Mouse (Mus musculus): ENCODE results near the gene Prlh. TPM values are rescaled to one million over a fixed set of nuclear protein-coding genes. Genes with fewer than 3 reads are reported as not detected.

The Prlh gene
- total and polyA plus RNA-seq, 2 experiments = not detected

DNA sequence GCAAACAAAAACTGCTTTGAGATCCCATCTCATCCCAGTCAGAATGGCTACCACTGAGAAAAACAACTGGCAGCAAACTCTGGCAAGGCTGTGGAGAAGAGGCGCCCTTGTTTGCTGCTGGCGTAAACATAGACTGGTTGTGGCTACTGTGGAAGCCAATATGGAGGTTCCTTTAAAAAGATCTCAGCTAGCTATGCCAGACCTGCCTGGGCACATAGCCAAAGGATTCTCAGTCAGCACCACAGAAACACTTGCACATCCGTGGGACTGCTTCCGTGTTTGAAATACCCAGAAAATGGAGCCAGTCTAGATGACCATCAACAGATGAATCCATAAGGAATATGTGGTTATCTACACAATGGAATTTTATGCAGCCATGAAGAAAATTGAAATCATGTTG lies 26.9 kb upstream of the Prlh start:
- peaks cover 3% of the 10 kb centered on the region; the same call in 1 of the 2 replicates for H3K27me3 ChIP-seq (ENCODE audit: control insufficient read depth, insufficient read depth, low read length)
- no peaks in the 10 kb centered on the region for H3K79me2 ChIP-seq (ENCODE audit: control insufficient read depth, insufficient read depth, low read length)
- H3K4me1 ChIP-seq (ENCODE audit: control insufficient read depth, insufficient read depth, low read length) = no peaks in the 10 kb centered on the region
- 24% methylated on average over 4 of the region's 4 CpGs for WGBS
- H3K27ac ChIP-seq (replicated peaks; ENCODE audit: insufficient read depth, low read depth, low read length) = no peak overlapping the region
- no peaks in the 10 kb centered on the region for H3K36me3 ChIP-seq (ENCODE audit: control insufficient read depth, insufficient read depth, low read length)
- H3K9ac ChIP-seq (ENCODE audit: low read depth, low read length) = no peak overlapping the region
- DNase-seq (ENCODE audit: extremely low read depth, low read depth, low spot score) = peak; percentile 35
- TF ChIP-seq POLR2A (IDR thresholded peaks at IDR 0.05; ENCODE audit: extremely low read depth, insufficient read depth, low read length) (no peak), CTCF (IDR thresholded peaks at IDR 0.05; ENCODE audit: low read depth, low read length) (no peak)
- H3K4me3 ChIP-seq (ENCODE audit: insufficient read depth, low read depth, low read length) = no peak overlapping the region

DNA sequence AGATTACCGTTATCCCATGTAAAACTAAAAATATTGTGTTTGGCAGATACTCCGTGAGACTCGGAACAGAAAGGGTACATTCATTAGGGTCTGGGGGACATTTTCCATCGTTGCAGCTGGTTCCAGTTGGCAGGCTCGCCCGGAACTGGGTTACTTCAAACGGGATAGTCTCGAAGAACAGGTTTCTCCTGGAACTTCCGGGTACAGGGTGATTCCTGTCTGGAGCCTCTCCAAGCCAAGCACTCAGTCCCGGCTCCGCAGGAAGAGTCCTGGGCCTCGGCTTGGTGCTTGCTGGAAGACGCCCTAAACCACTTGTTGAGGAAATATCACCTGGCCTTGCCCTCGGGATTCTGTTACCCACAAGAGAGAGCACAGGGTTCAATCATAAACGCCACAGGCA lies 25.6 kb upstream of the Prlh start:
- Histone ChIP-seq H3K4me3 (ENCODE audit: insufficient read depth, low read depth, low read length) (no peak overlapping the region), H3K9ac (ENCODE audit: low read depth, low read length) (no peak overlapping the region), H3K36me3 (ENCODE audit: control insufficient read depth, insufficient read depth, low read length) (no peaks in the 10 kb centered on the region), H3K27me3 (ENCODE audit: control insufficient read depth, insufficient read depth, low read length) (peaks cover 3% of the 10 kb centered on the region; the same call in 1 of the 2 replicates), H3K27ac (replicated peaks; ENCODE audit: insufficient read depth, low read depth, low read length) (no peak overlapping the region), H3K4me1 (ENCODE audit: control insufficient read depth, insufficient read depth, low read length) (no peaks in the 10 kb centered on the region), H3K79me2 (ENCODE audit: control insufficient read depth, insufficient read depth, low read length) (no peaks in the 10 kb centered on the region)
- TF ChIP-seq CTCF (IDR thresholded peaks at IDR 0.05; ENCODE audit: low read depth, low read length) (no peak), POLR2A (IDR thresholded peaks at IDR 0.05; ENCODE audit: extremely low read depth, insufficient read depth, low read length) (no peak)
- WGBS = 45% methylated on average over 15 of the region's 15 CpGs
- no peak for DNase-seq (ENCODE audit: extremely low read depth, low read depth, low spot score)

DNA sequence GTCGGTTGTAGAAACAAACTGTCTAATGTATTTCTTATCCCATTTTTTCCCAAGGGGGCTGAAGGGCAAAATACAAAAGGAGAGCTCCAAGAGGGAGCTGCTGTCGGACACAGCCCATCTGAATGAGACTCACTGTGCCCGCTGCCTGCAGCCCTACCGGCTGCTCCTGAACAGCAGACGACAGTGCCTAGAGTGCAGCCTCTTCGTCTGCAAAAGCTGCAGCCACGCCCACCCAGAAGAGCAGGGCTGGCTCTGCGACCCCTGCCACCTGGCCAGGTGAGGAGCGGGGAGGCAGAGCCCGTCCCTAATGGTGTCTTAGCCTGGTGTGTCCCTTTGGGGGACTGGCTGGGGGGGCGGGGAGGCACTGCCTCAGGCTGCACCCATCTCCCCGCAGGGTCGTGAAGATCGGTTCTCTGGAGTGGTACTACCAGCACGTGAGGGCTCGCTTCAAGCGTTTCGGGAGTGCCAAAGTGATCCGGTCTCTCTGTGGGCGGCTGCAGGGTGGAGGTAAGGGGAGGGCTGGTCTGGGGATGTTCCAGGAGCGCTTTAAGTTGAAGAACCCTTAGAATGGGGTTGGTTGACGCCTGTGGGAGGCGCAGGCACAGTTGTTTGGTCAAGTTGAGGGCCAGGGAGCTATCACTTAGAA lies 24.9 kb upstream of the Prlh start:
- Histone ChIP-seq H3K9ac (ENCODE audit: low read depth, low read length) (no peak overlapping the region), H3K4me3 (ENCODE audit: insufficient read depth, low read depth, low read length) (no peak overlapping the region)

DNA sequence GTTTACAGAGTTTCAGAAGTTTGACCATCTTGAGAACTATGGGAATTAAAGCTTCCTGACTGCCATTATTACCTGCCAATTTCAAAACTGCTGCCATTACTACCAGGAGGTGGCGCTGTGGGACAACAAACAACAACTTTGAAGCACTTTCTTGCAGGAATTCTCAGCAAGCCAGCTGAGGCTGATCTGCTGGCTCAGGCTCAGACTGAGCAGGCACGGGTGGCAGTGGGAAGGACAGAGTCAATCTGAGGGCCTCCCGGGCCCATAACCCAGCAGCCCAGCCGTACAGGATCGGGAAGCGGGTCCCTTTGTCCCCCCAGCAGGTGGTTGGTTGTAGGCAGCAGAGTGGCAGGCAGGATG lies 24.4 kb upstream of the Prlh start:
- no peaks in the 10 kb centered on the region for H3K79me2 ChIP-seq (ENCODE audit: control insufficient read depth, insufficient read depth, low read length)
- peak; percentile 71 for DNase-seq (ENCODE audit: extremely low read depth, low read depth, low spot score)
- H3K27ac ChIP-seq (replicated peaks; ENCODE audit: insufficient read depth, low read depth, low read length) = no peak overlapping the region
- H3K4me3 ChIP-seq (ENCODE audit: insufficient read depth, low read depth, low read length) = no peak overlapping the region
- peaks cover 3% of the 10 kb centered on the region; the same call in 1 of the 2 replicates for H3K27me3 ChIP-seq (ENCODE audit: control insufficient read depth, insufficient read depth, low read length)
- no peak overlapping the region for H3K9ac ChIP-seq (ENCODE audit: low read depth, low read length)
- WGBS = 14% methylated on average over 6 of the region's 6 CpGs
- no peaks in the 10 kb centered on the region for H3K4me1 ChIP-seq (ENCODE audit: control insufficient read depth, insufficient read depth, low read length)
- TF ChIP-seq CTCF (IDR thresholded peaks at IDR 0.05; ENCODE audit: low read depth, low read length) (peak; percentile 58), POLR2A (IDR thresholded peaks at IDR 0.05; ENCODE audit: extremely low read depth, insufficient read depth, low read length) (no peak)
- no peaks in the 10 kb centered on the region for H3K36me3 ChIP-seq (ENCODE audit: control insufficient read depth, insufficient read depth, low read length)

More for the DNA sequence above, 24.9 kb upstream of the Prlh start:
- WGBS = 9% methylated on average over 23 of the region's 23 CpGs
- H3K4me1 ChIP-seq (ENCODE audit: control insufficient read depth, insufficient read depth, low read length) = no peaks in the 10 kb centered on the region
- no peaks in the 10 kb centered on the region for H3K36me3 ChIP-seq (ENCODE audit: control insufficient read depth, insufficient read depth, low read length)
- no peaks in the 10 kb centered on the region for H3K79me2 ChIP-seq (ENCODE audit: control insufficient read depth, insufficient read depth, low read length)
- no peak for TF ChIP-seq POLR2A (IDR thresholded peaks at IDR 0.05; ENCODE audit: extremely low read depth, insufficient read depth, low read length)
- H3K27me3 ChIP-seq (ENCODE audit: control insufficient read depth, insufficient read depth, low read length) = peaks cover 3% of the 10 kb centered on the region; the same call in 1 of the 2 replicates
- no peak for DNase-seq (ENCODE audit: extremely low read depth, low read depth, low spot score)
- H3K27ac ChIP-seq (replicated peaks; ENCODE audit: insufficient read depth, low read depth, low read length) = no peak overlapping the region

DNA sequence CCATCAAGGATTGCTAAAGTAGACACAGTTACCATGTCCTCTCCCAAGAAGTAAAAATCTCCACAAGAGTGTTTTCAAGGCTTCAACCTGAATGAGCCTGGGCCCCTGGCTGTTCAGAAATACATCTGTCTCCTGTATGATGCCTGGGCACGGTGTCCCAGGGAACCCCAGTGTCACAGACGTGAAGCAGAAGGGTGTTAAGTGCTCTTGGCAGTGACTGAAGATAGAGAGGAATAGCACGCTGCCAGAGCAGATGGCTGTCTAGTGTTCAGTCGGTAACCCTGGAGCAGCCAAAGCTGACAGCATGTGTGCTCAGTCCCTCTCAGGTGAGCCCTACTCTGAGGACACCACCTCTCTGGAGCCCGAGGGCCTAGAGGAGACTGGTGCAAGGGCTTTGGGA lies 19.9 kb upstream of the Prlh start:
- WGBS = 77% methylated on average over 5 of the region's 5 CpGs
- no peak overlapping the region for H3K27ac ChIP-seq (replicated peaks; ENCODE audit: insufficient read depth, low read depth, low read length)
- TF ChIP-seq POLR2A (IDR thresholded peaks at IDR 0.05; ENCODE audit: extremely low read depth, insufficient read depth, low read length) = no peak
- no peak for TF ChIP-seq CTCF (IDR thresholded peaks at IDR 0.05; ENCODE audit: low read depth, low read length)
- H3K79me2 ChIP-seq (ENCODE audit: control insufficient read depth, insufficient read depth, low read length) = no peaks in the 10 kb centered on the region
- H3K4me3 ChIP-seq (ENCODE audit: insufficient read depth, low read depth, low read length) = no peak overlapping the region
- no peak overlapping the region for H3K9ac ChIP-seq (ENCODE audit: low read depth, low read length)
- DNase-seq (ENCODE audit: extremely low read depth, low read depth, low spot score) = no peak
- peaks cover 1% of the 10 kb centered on the region; the same call in 1 of the 2 replicates for H3K27me3 ChIP-seq (ENCODE audit: control insufficient read depth, insufficient read depth, low read length)
- no peaks in the 10 kb centered on the region for H3K4me1 ChIP-seq (ENCODE audit: control insufficient read depth, insufficient read depth, low read length)
- H3K36me3 ChIP-seq (ENCODE audit: control insufficient read depth, insufficient read depth, low read length) = no peaks in the 10 kb centered on the region

DNA sequence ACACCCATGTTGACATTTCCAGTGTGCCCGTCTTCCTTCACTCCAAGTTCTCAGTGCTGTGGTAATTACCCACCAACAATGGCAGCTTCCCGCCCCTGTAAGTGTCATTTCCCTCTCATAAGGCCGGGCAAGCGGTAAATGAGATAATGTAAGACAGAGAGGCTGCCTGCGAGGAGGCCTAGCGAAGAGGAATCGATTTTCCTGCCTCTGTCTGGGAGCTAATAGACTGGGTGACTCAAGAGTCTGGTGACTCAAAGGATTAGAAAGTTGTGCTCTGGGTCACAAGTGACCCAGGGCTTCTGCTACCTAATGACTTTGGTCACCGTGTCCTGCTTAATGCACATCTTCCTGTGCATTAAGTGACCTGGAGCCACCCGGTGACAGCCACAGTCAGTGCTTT lies 15.9 kb upstream of the Prlh start:
- Histone ChIP-seq H3K9ac (ENCODE audit: low read depth, low read length) (no peak overlapping the region), H3K4me1 (ENCODE audit: control insufficient read depth, insufficient read depth, low read length) (no peaks in the 10 kb centered on the region), H3K27me3 (ENCODE audit: control insufficient read depth, insufficient read depth, low read length) (no peaks in the 10 kb centered on the region), H3K36me3 (ENCODE audit: control insufficient read depth, insufficient read depth, low read length) (no peaks in the 10 kb centered on the region), H3K4me3 (ENCODE audit: insufficient read depth, low read depth, low read length) (no peak overlapping the region), H3K27ac (replicated peaks; ENCODE audit: insufficient read depth, low read depth, low read length) (no peak overlapping the region), H3K79me2 (ENCODE audit: control insufficient read depth, insufficient read depth, low read length) (no peaks in the 10 kb centered on the region)
- no peak for DNase-seq (ENCODE audit: extremely low read depth, low read depth, low spot score)
- 82% methylated on average over 9 of the region's 9 CpGs for WGBS
- TF ChIP-seq CTCF (IDR thresholded peaks at IDR 0.05; ENCODE audit: low read depth, low read length) = no peak
- TF ChIP-seq POLR2A (IDR thresholded peaks at IDR 0.05; ENCODE audit: extremely low read depth, insufficient read depth, low read length) = no peak

Measured in liver, adult 2 months (tissue).